Mouse (Mus musculus) ES-E14 (cell line): ENCODE data around the gene Rpl37a. TPM values are rescaled to one million over a fixed set of nuclear protein-coding genes. Genes with fewer than 3 reads are reported as not detected.

ENCODE experiments used
- DNase-seq: peaks from one replicate; pipeline ENCODE4 v3.0.0-alpha.2; 2013; ENCODE audit warnings: low read depth, low spot score
- H3K27ac ChIP-seq: 2 replicates; pipeline ENCODE4 v1.5.1; 2012; ENCODE audit warnings: low read depth, mild to moderate bottlenecking, low read length, moderate library complexity, mixed read lengths; ENCODE audit not compliant: poor library complexity, insufficient read depth, severe bottlenecking
- H3K36me3 ChIP-seq: 2 replicates; pipeline ENCODE4 v1.6.1; 2012; ENCODE audit warnings: mild to moderate bottlenecking, low read length, moderate library complexity, mixed read lengths; ENCODE audit not compliant: control insufficient read depth, poor library complexity, insufficient read depth, severe bottlenecking
- H3K4me1 ChIP-seq, 2 experiments: fragments of 150-350 bp in 1 of 2; sonication (generic) in 1 of 2; 2 replicates each; pipeline ENCODE4 v1.6.1; 2012; ENCODE audit warnings: low read length in 2 of 2, mild to moderate bottlenecking in 1 of 2, mixed read lengths in 1 of 2; ENCODE audit not compliant: control insufficient read depth in 2 of 2, insufficient read depth in 2 of 2, poor library complexity in 1 of 2
- H3K4me3 ChIP-seq, 2 experiments: fragments of 150-350 bp in 1 of 2; sonication (generic) in 1 of 2; 2 replicates each; pipeline ENCODE4 v1.5.1; 2012; ENCODE audit warnings: low read length in 2 of 2, low read depth in 1 of 2, mild to moderate bottlenecking in 1 of 2, mixed read lengths in 1 of 2; ENCODE audit not compliant: insufficient read depth in 1 of 2, poor library complexity in 1 of 2, severe bottlenecking in 1 of 2
- H3K9ac ChIP-seq: 2 replicates; pipeline ENCODE4 v1.6.1; 2012; ENCODE audit warnings: low read depth, mild to moderate bottlenecking, low read length, mixed read lengths; ENCODE audit not compliant: poor library complexity, insufficient read depth, severe bottlenecking
- H3K9me3 ChIP-seq: fragments of 150-350 bp; sonication (generic); 2 replicates; pipeline ENCODE4 v1.6.1; 2012; ENCODE audit warnings: low read depth, mild to moderate bottlenecking, low read length; ENCODE audit not compliant: control insufficient read depth, insufficient read depth
- CHD2 ChIP-seq: IDR thresholded peaks from 2 replicates; pipeline ENCODE4 v1.6.1; 2014; ENCODE audit warnings: mild to moderate bottlenecking, low read depth, low read length, inconsistent platforms
- HCFC1 ChIP-seq: IDR thresholded peaks from 2 replicates; pipeline ENCODE4 v1.6.1; 2012; ENCODE audit warnings: low read length, inconsistent platforms, borderline replicate concordance; ENCODE audit not compliant: insufficient read depth
- MAFK ChIP-seq: IDR thresholded peaks from 2 replicates; pipeline ENCODE4 v1.6.1; 2014; ENCODE audit warnings: mild to moderate bottlenecking, low read depth, low read length, inconsistent platforms; ENCODE audit not compliant: insufficient read depth
- ZC3H11A ChIP-seq: IDR thresholded peaks from 2 replicates; pipeline ENCODE4 v1.6.1; 2012; ENCODE audit warnings: low read depth, mild to moderate bottlenecking, inconsistent platforms, low read length, borderline replicate concordance
- ZNF384 ChIP-seq: IDR thresholded peaks from 2 replicates; pipeline ENCODE4 v1.6.1; 2012; ENCODE audit warnings: low read depth, low read length, inconsistent platforms
- in situ Hi-C, 2 experiments: fragments of 600-800 bp; cut with MboI; formaldehyde crosslinking; loops; one replicate each; pipeline ENCODE4 v1.15.1; 2025; ENCODE audit warnings: low sequenced_read_pairs in 2 of 2, inconsistent platforms in 1 of 2; ENCODE audit not compliant: unreplicated experiment in 2 of 2
- total RNA-seq: library from RNA; depleted of rRNA; stranded (reverse); fragments of 300-350 nt; gene quantifications from 2 replicates; pipeline ENCODE4 v1.2.3, GENCODE M21; 2012

Gene Rpl37a
- total RNA-seq, 1 experiment, result 2,366 TPM

GRCm38 (mm10) chr1:72715593-72716361, 4.7 kb downstream of the Rpl37a start:
- no peaks in the 10 kb centered on the region for H3K9me3 ChIP-seq
- no peak overlapping the region for H3K4me3 ChIP-seq
- DNase-seq, result no peak
- no peak overlapping the region for H3K9ac ChIP-seq
- H3K27ac ChIP-seq, result no peak overlapping the region
- H3K36me3 ChIP-seq, result peaks cover 28% of the 10 kb centered on the region
- peaks cover 0 to 6% of the 10 kb centered on the region in 2 experiments; a peak in 1 of 4 replicates for H3K4me1 ChIP-seq
- TF ChIP-seq MAFK, result no peak
- TF ChIP-seq CHD2, result no peak; the same call in 1 of the 2 replicates
- TF ChIP-seq ZNF384, result no peak
- no peak for TF ChIP-seq ZC3H11A
- TF ChIP-seq HCFC1, result no peak
- in situ Hi-C loops, result loop anchor here (5.0 kb wide), 2 partner anchors 137 to 147 kb away; no protein-coding TSS in a partner anchor

- H3K4me3 ChIP-seq, result no peak overlapping the region
- H3K9ac ChIP-seq, result no peak overlapping the region
- H3K4me1 ChIP-seq, result peaks cover 0 to 6% of the 10 kb centered on the region in 2 experiments; a peak in 1 of 4 replicates
- H3K36me3 ChIP-seq, result peaks cover 28% of the 10 kb centered on the region
- no peak for TF ChIP-seq MAFK
- H3K27ac ChIP-seq, result no peak overlapping the region
- no peaks in the 10 kb centered on the region for H3K9me3 ChIP-seq
- DNase-seq, result no peak
- in situ Hi-C loops, result loop anchor here (5.0 kb wide), 2 partner anchors 136 to 146 kb away; no protein-coding TSS in a partner anchor
Observed at GRCm38 (mm10) chr1:72716421-72716820, 5.3 kb downstream of the Rpl37a start.

- TF ChIP-seq ZNF384 (no peak), ZC3H11A (peak; percentile 74; the same call in 1 of the 2 replicates)
- H3K9ac ChIP-seq, result no peak overlapping the region
- in situ Hi-C loops, result loop anchor here (5.0 kb wide), 2 partner anchors 135 to 145 kb away; no protein-coding TSS in a partner anchor
- no peaks in the 10 kb centered on the region for H3K9me3 ChIP-seq
- DNase-seq, result peak; percentile 86
- peaks cover 28% of the 10 kb centered on the region for H3K36me3 ChIP-seq
- H3K4me1 ChIP-seq, result peaks cover 0 to 6% of the 10 kb centered on the region in 2 experiments; a peak in 1 of 4 replicates
- H3K27ac ChIP-seq, result no peak overlapping the region
- no peak overlapping the region for H3K4me3 ChIP-seq
Observed at GRCm38 (mm10) chr1:72716926-72717325, 5.8 kb downstream of the Rpl37a start.

- no peaks in the 10 kb centered on the region for H3K9me3 ChIP-seq
- H3K4me1 ChIP-seq, result peaks cover 0 to 6% of the 10 kb centered on the region in 2 experiments; a peak in 1 of 4 replicates
- H3K4me3 ChIP-seq, result no peak overlapping the region
- no peak overlapping the region for H3K27ac ChIP-seq
- peaks cover 22% of the 10 kb centered on the region for H3K36me3 ChIP-seq
- in situ Hi-C loops, result loop anchor here (5.0 kb wide), 2 partner anchors 135 to 145 kb away; no protein-coding TSS in a partner anchor
- TF ChIP-seq ZNF384 (no peak), ZC3H11A (no peak), CHD2 (no peak), HCFC1 (no peak), MAFK (no peak)
- no peak overlapping the region for H3K9ac ChIP-seq
- DNase-seq, result no peak
Observed at GRCm38 (mm10) chr1:72717540-72717939, 6.5 kb downstream of the Rpl37a start.
